Mouse (Mus musculus): ENCODE measurements around the gene D11Wsu47e. TPM values are rescaled to one million over a fixed set of nuclear protein-coding genes. Genes with fewer than 3 reads are reported as not detected.

The D11Wsu47e gene
- polyA plus RNA-seq, 1 experiment from 2014 or later = 22.9 TPM

- H3K36me3 ChIP-seq (ENCODE audit: control insufficient read depth, insufficient read depth, low read length) = peaks cover 37% of the 10 kb centered on the region
- no peak overlapping the region for H3K9ac ChIP-seq (ENCODE audit: low read depth, low read length)
- no peak for DNase-seq (ENCODE audit: low spot score)
- H3K27me3 ChIP-seq (replicated peaks; ENCODE audit: control insufficient read depth, insufficient read depth, low read length) = no peaks in the 10 kb centered on the region
- WGBS = 73% methylated on average over 4 of the region's 4 CpGs
- ATAC-seq (replicated peaks; ENCODE audit: low FRiP score) = peak; percentile 50; the same call in 1 of the 2 replicates
- H3K4me1 ChIP-seq (replicated peaks; ENCODE audit: control insufficient read depth, insufficient read depth, low read length) = peaks cover 37% of the 10 kb centered on the region
- no peak overlapping the region for H3K4me2 ChIP-seq
- H3K4me3 ChIP-seq (ENCODE audit: low read depth, low read length) = no peak overlapping the region
- no peak overlapping the region for H3K27ac ChIP-seq (ENCODE audit: low read depth, low read length)
- H3K9me3 ChIP-seq (ENCODE audit: control insufficient read depth, low read length) = no peaks in the 10 kb centered on the region
Observed at GRCm38 (mm10) chr11:113669711-113670110, 14.5 kb upstream of the D11Wsu47e start.

- Histone ChIP-seq H3K27me3 (replicated peaks; ENCODE audit: control insufficient read depth, insufficient read depth, low read length) (no peaks in the 10 kb centered on the region), H3K4me1 (replicated peaks; ENCODE audit: control insufficient read depth, insufficient read depth, low read length) (peaks cover 11% of the 10 kb centered on the region), H3K9me3 (ENCODE audit: control insufficient read depth, low read length) (no peaks in the 10 kb centered on the region), H3K36me3 (ENCODE audit: control insufficient read depth, insufficient read depth, low read length) (peaks cover 41% of the 10 kb centered on the region), H3K4me2 (no peak overlapping the region), H3K27ac (ENCODE audit: low read depth, low read length) (no peak overlapping the region), H3K4me3 (ENCODE audit: low read depth, low read length) (no peak overlapping the region), H3K9ac (ENCODE audit: low read depth, low read length) (no peak overlapping the region)
- ATAC-seq (replicated peaks; ENCODE audit: low FRiP score) (no peak), DNase-seq (ENCODE audit: low spot score) (no peak)
- 92% methylated on average over 4 of the region's 4 CpGs for WGBS
Observed at GRCm38 (mm10) chr11:113673614-113674013, 10.6 kb upstream of the D11Wsu47e start.

GRCm38 (mm10) chr11:113674595-113674994, 9.6 kb upstream of the D11Wsu47e start:
- H3K4me1 ChIP-seq (replicated peaks; ENCODE audit: control insufficient read depth, insufficient read depth, low read length) = peaks cover 11% of the 10 kb centered on the region; the same call in 1 of the 2 replicates
- no peak for ATAC-seq (replicated peaks; ENCODE audit: low FRiP score)
- WGBS = 92% methylated on average over 5 of the region's 5 CpGs
- H3K36me3 ChIP-seq (ENCODE audit: control insufficient read depth, insufficient read depth, low read length) = peaks cover 38% of the 10 kb centered on the region
- H3K4me3 ChIP-seq (ENCODE audit: low read depth, low read length) = no peak overlapping the region
- H3K27ac ChIP-seq (ENCODE audit: low read depth, low read length) = no peak overlapping the region
- no peak overlapping the region for H3K9ac ChIP-seq (ENCODE audit: low read depth, low read length)
- no peak overlapping the region for H3K4me2 ChIP-seq
- no peak for DNase-seq (ENCODE audit: low spot score)
- no peaks in the 10 kb centered on the region for H3K9me3 ChIP-seq (ENCODE audit: control insufficient read depth, low read length)
- no peaks in the 10 kb centered on the region for H3K27me3 ChIP-seq (replicated peaks; ENCODE audit: control insufficient read depth, insufficient read depth, low read length)

- Histone ChIP-seq H3K4me2 (no peak overlapping the region), H3K4me1 (replicated peaks; ENCODE audit: control insufficient read depth, insufficient read depth, low read length) (peaks cover 17% of the 10 kb centered on the region), H3K27ac (ENCODE audit: low read depth, low read length) (no peak overlapping the region), H3K27me3 (replicated peaks; ENCODE audit: control insufficient read depth, insufficient read depth, low read length) (no peaks in the 10 kb centered on the region), H3K36me3 (ENCODE audit: control insufficient read depth, insufficient read depth, low read length) (peaks cover 23% of the 10 kb centered on the region), H3K9ac (ENCODE audit: low read depth, low read length) (no peak overlapping the region), H3K4me3 (ENCODE audit: low read depth, low read length) (no peak overlapping the region), H3K9me3 (ENCODE audit: control insufficient read depth, low read length) (no peaks in the 10 kb centered on the region)
- ATAC-seq (replicated peaks; ENCODE audit: low FRiP score) (no peak), DNase-seq (ENCODE audit: low spot score) (no peak)
- 87% methylated on average over 2 of the region's 2 CpGs for WGBS
Observed at GRCm38 (mm10) chr11:113676847-113677246, 7.4 kb upstream of the D11Wsu47e start.

- H3K9me3 ChIP-seq (ENCODE audit: control insufficient read depth, low read length) = no peaks in the 10 kb centered on the region
- H3K4me1 ChIP-seq (replicated peaks; ENCODE audit: control insufficient read depth, insufficient read depth, low read length) = peaks cover 22% of the 10 kb centered on the region
- ATAC-seq (replicated peaks; ENCODE audit: low FRiP score) (no peak), DNase-seq (ENCODE audit: low spot score) (no peak)
- no peak overlapping the region for H3K4me3 ChIP-seq (ENCODE audit: low read depth, low read length)
- no peaks in the 10 kb centered on the region for H3K27me3 ChIP-seq (replicated peaks; ENCODE audit: control insufficient read depth, insufficient read depth, low read length)
- H3K9ac ChIP-seq (ENCODE audit: low read depth, low read length) = no peak overlapping the region
- H3K27ac ChIP-seq (ENCODE audit: low read depth, low read length) = no peak overlapping the region
- WGBS = 98% methylated on average over 2 of the region's 2 CpGs
- peaks cover 22% of the 10 kb centered on the region for H3K36me3 ChIP-seq (ENCODE audit: control insufficient read depth, insufficient read depth, low read length)
- H3K4me2 ChIP-seq = no peak overlapping the region
Observed at GRCm38 (mm10) chr11:113677378-113677777, 6.8 kb upstream of the D11Wsu47e start.

- Histone ChIP-seq H3K27ac (ENCODE audit: low read depth, low read length) (no peak overlapping the region), H3K27me3 (replicated peaks; ENCODE audit: control insufficient read depth, insufficient read depth, low read length) (no peaks in the 10 kb centered on the region), H3K4me1 (replicated peaks; ENCODE audit: control insufficient read depth, insufficient read depth, low read length) (peaks cover 25% of the 10 kb centered on the region), H3K9ac (ENCODE audit: low read depth, low read length) (0 out of 2 replicates have a peak overlapping the region, but pooled peaks have one; percentile 15), H3K9me3 (ENCODE audit: control insufficient read depth, low read length) (no peaks in the 10 kb centered on the region), H3K36me3 (ENCODE audit: control insufficient read depth, insufficient read depth, low read length) (peaks cover 13% of the 10 kb centered on the region), H3K4me3 (ENCODE audit: low read depth, low read length) (no peak overlapping the region), H3K4me2 (no peak overlapping the region)
- DNase-seq (ENCODE audit: low spot score) (no peak), ATAC-seq (replicated peaks; ENCODE audit: low FRiP score) (no peak)
- 84% methylated on average over 8 of the region's 8 CpGs for WGBS
Observed at GRCm38 (mm10) chr11:113678373-113678772, 5.8 kb upstream of the D11Wsu47e start.

GRCm38 (mm10) chr11:113680954-113681353, 3.3 kb upstream of the D11Wsu47e start:
- no peaks in the 10 kb centered on the region for H3K9me3 ChIP-seq (ENCODE audit: control insufficient read depth, low read length)
- ATAC-seq (replicated peaks; ENCODE audit: low FRiP score) (peak; percentile 71), DNase-seq (ENCODE audit: low spot score) (no peak)
- peak overlapping the region; percentile 77 for H3K4me2 ChIP-seq
- no peaks in the 10 kb centered on the region for H3K27me3 ChIP-seq (replicated peaks; ENCODE audit: control insufficient read depth, insufficient read depth, low read length)
- peaks cover 31% of the 10 kb centered on the region for H3K4me1 ChIP-seq (replicated peaks; ENCODE audit: control insufficient read depth, insufficient read depth, low read length)
- peak overlapping the region; percentile 73 for H3K4me3 ChIP-seq (ENCODE audit: low read depth, low read length)
- H3K36me3 ChIP-seq (ENCODE audit: control insufficient read depth, insufficient read depth, low read length) = peaks cover 6% of the 10 kb centered on the region
- WGBS = 56% methylated on average over 2 of the region's 2 CpGs
- peak overlapping the region; percentile 47 for H3K9ac ChIP-seq (ENCODE audit: low read depth, low read length)
- H3K27ac ChIP-seq (ENCODE audit: low read depth, low read length) = peak overlapping the region; percentile 86

- DNase-seq (ENCODE audit: low spot score) = no peak
- peak overlapping the region; percentile 47; the same call in 1 of the 2 replicates for H3K9ac ChIP-seq (ENCODE audit: low read depth, low read length)
- ATAC-seq (replicated peaks; ENCODE audit: low FRiP score) = no peak
- peak overlapping the region; percentile 77 for H3K4me2 ChIP-seq
- H3K27me3 ChIP-seq (replicated peaks; ENCODE audit: control insufficient read depth, insufficient read depth, low read length) = no peaks in the 10 kb centered on the region
- H3K9me3 ChIP-seq (ENCODE audit: control insufficient read depth, low read length) = no peaks in the 10 kb centered on the region
- H3K4me3 ChIP-seq (ENCODE audit: low read depth, low read length) = peak overlapping the region; percentile 73
- 0 out of 2 replicates have a peak, but pooled peaks cover under 1% of the 10 kb centered on the region for H3K36me3 ChIP-seq (ENCODE audit: control insufficient read depth, insufficient read depth, low read length)
- peaks cover 38% of the 10 kb centered on the region for H3K4me1 ChIP-seq (replicated peaks; ENCODE audit: control insufficient read depth, insufficient read depth, low read length)
- H3K27ac ChIP-seq (ENCODE audit: low read depth, low read length) = peak overlapping the region; percentile 86
Observed at GRCm38 (mm10) chr11:113681979-113682378, 2.2 kb upstream of the D11Wsu47e start.

- peak overlapping the region; percentile 81 for H3K9ac ChIP-seq (ENCODE audit: low read depth, low read length)
- peaks cover 39% of the 10 kb centered on the region for H3K4me1 ChIP-seq (replicated peaks; ENCODE audit: control insufficient read depth, insufficient read depth, low read length)
- peak; percentile 77 for DNase-seq (ENCODE audit: low spot score)
- H3K36me3 ChIP-seq (ENCODE audit: control insufficient read depth, insufficient read depth, low read length) = peaks cover 2% of the 10 kb centered on the region; the same call in 1 of the 2 replicates
- no peaks in the 10 kb centered on the region for H3K27me3 ChIP-seq (replicated peaks; ENCODE audit: control insufficient read depth, insufficient read depth, low read length)
- peak overlapping the region; percentile 73 for H3K4me3 ChIP-seq (ENCODE audit: low read depth, low read length)
- peak; percentile 64 for ATAC-seq (replicated peaks; ENCODE audit: low FRiP score)
- peak overlapping the region; percentile 79 for H3K27ac ChIP-seq (ENCODE audit: low read depth, low read length)
- 2% methylated on average over 38 of the region's 38 CpGs for WGBS
- no peaks in the 10 kb centered on the region for H3K9me3 ChIP-seq (ENCODE audit: control insufficient read depth, low read length)
- H3K4me2 ChIP-seq = peak overlapping the region; percentile 77
Observed at GRCm38 (mm10) chr11:113682897-113683626, 1.1 kb upstream of the D11Wsu47e start.
